Mouse (Mus musculus) B cell, adult (primary cell): ENCODE results near the gene Kif17. TPM values are rescaled to one million over a fixed set of nuclear protein-coding genes. Genes with fewer than 3 reads are reported as not detected.

Experiments
- total RNA-seq: library from RNA; stranded (reverse); gene quantifications from 4 replicates; pipeline ENCODE4 v1.2.4, GENCODE M21; 2023; ENCODE audit not compliant: inconsistent age

Kif17 gene
- 0.19 TPM in 1 of 4 replicates, not detected in the others for total RNA-seq

GRCm38 (mm10) chr4:138250088-138250960 lies at the start of gene Kif17, which contains the start of gene Sh2d5:
Gene Kif17 (plus strand): TSS chr4:138250435.
Gene Sh2d5 (plus strand): TSS chr4:138250403.

GRCm38 (mm10) chr4:138216200-138216890 lies 33.9 kb upstream of the Kif17 start, which contains the start of gene Hp1bp3:
Gene Hp1bp3 (plus strand): TSS chr4:138216296.

GRCm38 (mm10) chr4:138304340-138305104 lies 54.3 kb downstream of the Kif17 start, which contains the start of gene Ddost:
Gene Ddost (plus strand): TSS chr4:138304730.

GRCm38 (mm10) chr4:138326077-138326695 lies 76.0 kb downstream of the Kif17 start, which contains the start of gene Pink1:
Gene Pink1 (minus strand): TSS chr4:138326307.

Other genes starting within 250 kb of the Kif17 start
- 98.7 to 110 TPM (median 104 TPM) in 4 replicates for gene Hp1bp3, start 34.1 kb upstream of the Kif17 start, total RNA-seq
- gene Sh2d5, start within 50 bp of the Kif17 start, total RNA-seq: 0.15 to 0.84 TPM (median 0.42 TPM) in 4 replicates
- 57.9 to 64.3 TPM (median 61.0 TPM) in 4 replicates for gene Ddost, start 54.3 kb downstream of the Kif17 start, total RNA-seq
- 32.2 to 43.7 TPM (median 38.0 TPM) in 4 replicates for gene Pink1, start 75.9 kb downstream of the Kif17 start, total RNA-seq
- not detected in 4 replicates for gene Cda, start 117.6 kb downstream of the Kif17 start, total RNA-seq
- gene Fam43b, start 146.1 kb downstream of the Kif17 start, total RNA-seq: not detected in 4 replicates
- gene Mul1, start 184.2 kb downstream of the Kif17 start, total RNA-seq: 32.3 to 47.3 TPM (median 39.9 TPM) in 4 replicates
- gene Camk2n1, start 203.9 kb downstream of the Kif17 start, total RNA-seq: 0.33 to 0.86 TPM (median 0.78 TPM) in 4 replicates